Mouse (Mus musculus) adrenal gland, postnatal 4 days (tissue): ENCODE results near the gene Zfp935. TPM values are rescaled to one million over a fixed set of nuclear protein-coding genes. Genes with fewer than 3 reads are reported as not detected.
"Not testable (repeated sequence)": the region's sequence is repeated elsewhere in the genome, so short reads cannot be mapped to it uniquely, and the experiment has no call there.

Source experiments
- DNase-seq, 2 experiments: peaks; one replicate each; pipeline ENCODE4 v3.0.0; 2021 to 2022; ENCODE audit warnings: low spot score in 2 of 2, mixed read lengths in 2 of 2
- long read RNA-seq, 2 experiments: library from polyadenylated mRNA; stranded (forward); transcript quantifications; one replicate each; pipeline ENCODE4 v2.0.0; 2021
- microRNA-seq: library from miRNA; unstranded; fragments of <30 nt; microRNA quantifications from one replicate; pipeline ENCODE4 v1.2.0, GENCODE M21; 2021
- total RNA-seq, 2 experiments: library from RNA; stranded (reverse); gene quantifications; 2 replicates each; pipeline ENCODE4 v1.2.3; 2021

The Zfp935 gene
- total RNA-seq: not detected
- long read RNA-seq, experiment 1: 0 reads
- long read RNA-seq, experiment 2, partial matches to known transcripts: 0 of 2 reads
- long read RNA-seq, experiment 2, other reads (novel, unspliced or antisense): 2 of 2 reads

DNA sequence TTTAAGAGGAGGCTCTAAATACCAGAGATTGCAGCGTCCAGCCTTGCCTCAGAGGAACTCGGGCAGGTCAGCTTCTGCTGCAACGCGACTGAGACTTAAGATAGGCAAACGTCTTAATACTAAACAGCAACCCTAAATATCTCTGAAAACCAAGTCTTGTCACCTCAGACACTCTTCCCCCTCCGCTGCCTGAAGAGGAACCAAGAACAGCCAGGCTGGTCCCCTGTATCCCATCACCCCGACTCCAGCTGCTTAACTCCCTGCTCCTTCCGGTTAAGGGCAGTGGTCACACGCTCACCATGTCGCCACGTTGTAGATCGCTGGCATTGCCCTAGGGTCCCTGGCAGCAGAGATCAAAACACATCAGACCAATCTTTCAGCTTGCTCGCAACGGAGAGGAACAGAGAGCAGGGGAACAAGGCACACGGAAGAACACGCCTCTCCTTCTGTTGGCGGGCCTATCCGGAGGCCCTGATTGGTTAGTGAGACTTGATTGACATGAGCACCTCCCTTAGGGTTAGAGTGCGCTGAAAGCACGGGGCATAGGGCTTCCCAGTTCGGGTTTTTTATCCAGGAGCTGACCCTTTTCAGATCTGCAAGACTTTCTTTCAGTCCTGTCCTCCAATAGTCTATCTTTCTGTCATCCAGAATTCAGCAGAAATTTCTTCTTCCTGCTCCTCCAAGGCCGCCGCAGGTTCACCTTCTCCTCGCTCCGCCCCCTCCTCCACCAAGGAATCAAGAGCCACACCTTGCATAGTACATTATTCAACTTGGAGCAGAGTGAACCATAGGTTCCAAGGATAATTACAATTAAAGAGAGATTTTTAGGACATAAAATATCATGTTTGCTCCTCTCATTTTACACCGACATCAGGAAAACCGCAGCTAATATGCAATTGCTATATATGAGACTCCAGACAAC, at the start of gene Zfp935:
TSS of gene Zfp935 (minus strand) at position 323 of the 922 bp plus-strand sequence.
- DNase-seq: peak; percentile 36 to 52

DNA sequence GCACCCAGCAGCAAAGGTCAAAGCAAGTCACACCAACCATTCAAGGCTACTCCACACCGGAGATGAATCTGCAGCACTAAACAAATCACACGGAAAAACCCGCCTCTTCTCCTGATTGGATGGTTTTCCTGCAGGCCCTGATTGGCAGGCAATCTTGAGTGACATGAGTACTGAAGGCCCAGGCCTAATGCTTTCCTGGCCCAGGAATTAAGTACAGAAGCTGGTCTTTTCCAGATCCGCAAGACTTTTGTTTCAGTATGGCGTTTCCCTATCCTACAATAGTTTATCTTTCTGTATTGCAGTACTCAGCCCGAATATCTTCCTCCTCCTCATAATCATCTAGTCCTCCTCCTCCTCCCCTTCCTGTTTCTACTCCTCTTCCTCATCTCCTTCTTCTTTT, 12.8 kb upstream of the Zfp935 start, which contains the start of gene Zfp934:
TSS of gene Zfp934 (minus strand) at position 101 of the 400 bp plus-strand sequence.
- DNase-seq: not testable (repeated sequence)

DNA sequence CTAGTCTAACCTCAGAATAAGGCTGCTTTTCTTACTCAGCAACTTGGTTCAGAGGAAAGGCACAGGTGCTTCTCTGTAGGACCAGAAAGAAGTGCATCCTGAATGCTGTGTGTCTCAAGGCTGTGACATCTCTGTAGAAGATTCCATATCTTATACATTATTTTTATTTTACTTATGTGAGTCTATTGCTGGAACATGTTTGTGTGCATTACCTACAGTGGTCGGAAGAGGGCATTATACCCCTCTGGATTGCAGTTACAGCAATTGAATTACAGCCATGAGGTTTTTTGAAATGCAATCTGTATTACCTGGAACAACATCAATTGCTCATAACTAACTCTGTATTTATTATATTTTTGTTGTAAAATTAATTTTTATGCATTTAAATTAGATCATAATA, 3.4 kb upstream of the Zfp935 start:
- not testable (repeated sequence) for DNase-seq

DNA sequence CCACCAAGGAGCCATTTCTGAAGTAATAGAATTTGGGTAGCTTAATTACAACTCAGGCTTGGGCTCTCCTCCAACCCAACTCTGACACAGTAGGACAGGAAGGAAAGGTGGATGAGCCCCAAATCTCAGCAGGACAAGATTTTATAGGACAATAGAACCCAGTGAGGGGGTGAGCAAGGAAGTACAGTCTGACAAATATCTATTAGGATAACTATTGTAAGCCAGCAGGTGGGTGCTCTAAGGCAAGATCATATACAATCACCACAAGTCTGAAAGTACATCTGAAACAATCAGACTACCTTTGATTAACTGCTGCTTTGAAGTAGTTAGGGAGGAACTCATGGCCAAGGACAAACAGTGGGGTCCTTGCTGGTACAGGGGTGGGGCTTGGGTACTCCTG, 28.2 kb downstream of the Zfp935 start:
- DNase-seq: not testable (repeated sequence)

DNA sequence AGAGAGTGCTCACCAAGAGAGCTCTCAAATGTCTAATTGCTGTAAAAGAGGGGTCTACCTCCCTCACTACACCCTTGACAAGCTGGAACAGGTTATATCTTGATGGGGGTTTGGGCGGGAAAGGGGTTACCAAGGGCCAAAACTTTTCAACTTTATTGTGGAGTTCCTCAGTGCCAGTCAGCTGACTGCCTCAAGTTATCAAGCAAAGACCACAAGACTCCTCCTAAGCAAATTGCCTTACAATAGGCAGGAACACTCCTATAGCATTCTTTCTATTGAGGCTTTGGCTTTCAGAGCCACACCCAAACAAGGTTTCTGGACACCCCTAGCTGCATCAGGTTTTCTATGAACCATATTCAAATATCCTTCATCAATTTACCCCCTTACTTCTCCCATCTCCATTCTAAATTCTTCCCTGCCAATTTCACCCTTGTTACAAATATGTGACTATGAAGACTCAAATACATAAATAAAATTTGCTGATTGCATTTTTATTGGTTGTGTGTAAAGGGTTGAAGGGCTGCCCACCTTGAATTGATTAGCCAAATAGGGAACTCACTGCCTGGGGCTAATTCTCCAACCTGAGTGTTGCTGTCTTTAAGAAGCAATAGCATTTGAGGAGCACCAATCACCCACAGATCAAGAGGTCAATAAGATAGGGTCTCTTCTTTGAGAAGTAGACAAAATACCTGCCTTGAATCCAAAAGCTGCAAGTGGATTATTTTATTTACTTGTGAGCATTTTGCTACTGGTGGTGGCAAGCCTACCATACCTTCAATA, 47.5 kb downstream of the Zfp935 start:
- not testable (repeated sequence) for DNase-seq

DNA sequence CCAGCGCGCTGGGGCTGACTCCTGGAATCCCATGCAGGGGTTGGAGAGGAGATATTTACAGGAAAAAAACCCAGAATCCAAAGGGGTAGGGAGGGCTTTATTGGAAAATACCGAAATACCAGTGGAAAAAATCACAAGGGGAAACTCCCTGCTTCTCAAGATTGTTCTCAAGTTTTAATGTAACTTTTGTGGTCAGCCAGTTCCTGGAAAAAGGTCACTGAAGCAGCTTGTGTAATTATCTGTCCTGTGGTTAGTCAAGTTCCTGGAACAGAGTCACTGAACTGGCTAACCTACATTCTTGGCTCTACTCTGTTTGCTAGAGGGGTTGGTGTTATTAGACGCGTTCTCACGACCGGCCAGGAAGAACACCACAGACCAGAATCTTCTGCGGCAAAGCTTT, 85.7 kb downstream of the Zfp935 start:
- DNase-seq: not testable (repeated sequence)

DNA sequence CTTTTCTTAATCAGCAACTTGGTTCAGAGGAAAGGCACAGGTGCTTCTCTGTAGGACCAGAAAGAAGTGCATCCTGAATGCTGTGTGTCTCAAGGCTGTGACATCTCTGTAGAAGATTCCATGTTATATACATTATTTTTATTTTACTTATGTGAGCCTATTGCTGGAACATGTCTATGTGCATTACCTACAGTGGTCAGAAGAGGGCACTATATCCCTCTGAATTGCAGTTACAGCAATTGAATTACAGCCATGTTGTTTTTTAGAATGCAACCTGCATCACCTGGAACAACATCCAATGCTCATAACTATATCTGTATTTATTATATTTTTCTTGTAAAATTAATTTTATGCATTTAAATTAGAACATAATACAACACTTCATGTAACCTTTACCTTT, 88.4 kb downstream of the Zfp935 start:
- DNase-seq: not testable (repeated sequence)

DNA sequence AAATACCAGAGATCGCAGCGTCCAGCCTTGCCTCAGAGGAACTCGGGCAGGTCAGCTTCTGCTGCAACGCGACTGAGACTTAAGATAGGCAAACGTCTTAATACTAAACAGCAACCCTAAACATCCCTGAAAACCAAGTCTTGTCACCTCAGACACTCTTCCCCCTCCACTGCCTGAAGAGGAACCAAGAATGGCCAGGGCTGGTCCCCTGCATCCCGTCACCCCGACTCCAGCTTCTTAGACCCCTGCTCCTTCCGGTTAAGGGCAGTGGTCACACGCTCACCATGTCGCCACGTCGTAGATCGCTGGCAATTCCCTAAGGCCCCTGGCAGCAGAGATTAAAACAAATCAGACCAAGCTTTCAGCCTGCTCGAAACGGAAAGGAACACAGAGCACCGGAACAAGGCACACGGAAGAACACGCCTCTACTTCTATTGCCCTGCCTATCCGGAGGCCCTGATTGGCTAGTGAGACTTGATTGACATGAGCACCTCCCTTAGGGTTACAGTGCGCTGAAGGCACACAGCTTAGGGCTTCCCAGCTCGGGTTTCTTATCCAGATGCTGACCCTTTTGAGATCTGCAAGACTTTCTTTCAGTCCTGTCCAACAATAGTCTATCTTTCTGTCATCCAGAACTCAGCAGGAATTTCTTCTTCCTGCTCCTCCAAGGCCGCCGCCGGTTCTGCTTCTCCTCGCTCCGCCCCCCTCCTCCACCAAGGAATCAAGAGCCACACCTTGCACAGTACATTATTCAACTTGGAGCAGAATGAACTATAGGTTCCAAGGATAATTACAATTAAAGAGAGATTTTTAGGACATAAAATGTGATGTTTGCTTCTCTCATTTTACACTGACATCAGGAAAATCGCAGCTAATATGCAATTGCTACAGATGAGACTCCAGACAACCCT, 91.6 kb downstream of the Zfp935 start, which contains the start of gene Gm49359:
TSS of gene Gm49359 (minus strand) at position 409 of the 911 bp plus-strand sequence.
- DNase-seq: peak; percentile 46 to 75

Small RNA genes lying within 50 kb of the gene (microRNA-seq; reads per million reads assigned to microRNA genes)
- not detected for gene Gm22256

Other genes starting within 250 kb of the Zfp935 start
- gene Gm3604, start 175.3 kb downstream of the Zfp935 start, total RNA-seq: 1 to 10 TPM; 2.3 to 2.8 TPM
- gene Gm49359, start 91.7 kb downstream of the Zfp935 start, total RNA-seq: 10 to 100 TPM; 18.6 to 20.6 TPM
- 10 to 100 TPM; 11.7 to 12.0 TPM for gene Zfp934, start 12.7 kb upstream of the Zfp935 start, total RNA-seq
- 1 to 10 TPM; 3.2 to 4.1 TPM for gene 6720489N17Rik, start 65.7 kb upstream of the Zfp935 start, total RNA-seq
- gene Platr25, start 202.2 kb upstream of the Zfp935 start, total RNA-seq: 10 to 100 TPM; 12.0 to 13.8 TPM
- 1 to 10 TPM; 2.8 to 6.0 TPM for gene Gm5141, start 227.3 kb upstream of the Zfp935 start, total RNA-seq